Mouse (Mus musculus) NIH3T3 (cell line): ENCODE results near the gene Limch1.

Experiments used
- DNase-seq: peaks from one replicate; pipeline ENCODE4 v3.0.0-alpha.2; 2012; ENCODE audit warnings: low read depth

Limch1 gene

DNA sequence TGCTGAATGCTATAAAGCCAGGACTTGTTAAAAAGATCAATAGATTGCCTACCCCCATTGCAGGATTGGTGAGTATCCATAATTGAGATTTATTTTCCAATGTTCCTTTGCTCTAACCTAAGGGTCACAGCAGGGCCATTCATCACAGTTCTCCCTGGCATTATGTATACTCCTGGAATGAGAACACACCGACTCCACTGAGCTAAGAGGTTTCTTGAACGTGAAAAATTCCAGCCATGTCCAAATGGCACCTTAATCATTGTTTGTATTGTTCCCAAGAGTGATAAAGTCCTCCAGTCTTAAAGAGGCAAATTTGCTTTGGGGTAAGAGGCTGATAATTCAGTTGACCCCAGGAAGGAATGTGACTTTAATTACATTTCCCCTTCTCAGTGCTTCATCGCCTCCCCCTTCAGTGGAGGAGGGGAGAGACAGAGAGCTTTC lies 136.3 kb downstream of the Limch1 start:
- DNase-seq, result no peak

DNA sequence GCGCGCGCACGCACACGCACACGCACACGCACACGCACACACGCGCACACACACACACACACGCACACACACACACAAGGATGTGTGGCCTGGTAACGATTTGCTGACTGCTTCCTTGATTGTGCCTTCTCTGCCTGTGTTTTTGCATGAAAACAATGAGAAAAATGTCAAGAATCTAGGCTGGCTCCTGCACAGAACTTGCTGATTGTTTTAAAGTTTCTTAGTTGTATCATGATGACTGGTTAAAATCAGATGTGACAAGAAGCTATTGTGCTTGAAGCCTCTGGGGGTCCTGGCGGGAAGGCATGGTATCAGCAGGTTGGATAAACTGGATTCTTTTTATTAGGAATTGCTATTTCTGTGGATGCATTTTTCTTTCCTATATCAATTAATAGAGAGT lies 137.1 kb downstream of the Limch1 start:
- no peak for DNase-seq

GRCm38 (mm10) chr5:66884505-66884904 lies 138.9 kb downstream of the Limch1 start:
- no peak for DNase-seq

GRCm38 (mm10) chr5:66886410-66887120 lies 140.9 kb downstream of the Limch1 start:
- no peak for DNase-seq

DNA sequence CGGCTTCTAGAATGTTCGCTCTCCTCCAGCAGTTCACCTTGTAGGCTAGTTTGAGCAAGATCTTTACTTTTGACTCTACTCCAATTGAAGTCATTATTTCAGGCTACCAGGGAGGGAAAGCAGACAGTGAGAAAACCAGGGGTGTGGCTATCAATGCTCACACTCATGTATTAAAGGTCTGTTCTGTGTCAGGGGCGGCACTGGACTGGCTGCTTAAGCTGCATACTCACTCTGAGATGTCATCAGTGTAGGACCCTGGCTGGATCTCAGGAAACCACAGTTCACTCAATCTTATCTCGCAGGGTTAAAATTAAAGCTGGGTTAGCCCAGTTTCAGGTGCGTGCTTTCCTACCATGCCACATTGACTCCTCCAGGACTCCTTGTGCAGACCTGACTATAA lies 142.4 kb downstream of the Limch1 start:
- DNase-seq, result no peak

DNA sequence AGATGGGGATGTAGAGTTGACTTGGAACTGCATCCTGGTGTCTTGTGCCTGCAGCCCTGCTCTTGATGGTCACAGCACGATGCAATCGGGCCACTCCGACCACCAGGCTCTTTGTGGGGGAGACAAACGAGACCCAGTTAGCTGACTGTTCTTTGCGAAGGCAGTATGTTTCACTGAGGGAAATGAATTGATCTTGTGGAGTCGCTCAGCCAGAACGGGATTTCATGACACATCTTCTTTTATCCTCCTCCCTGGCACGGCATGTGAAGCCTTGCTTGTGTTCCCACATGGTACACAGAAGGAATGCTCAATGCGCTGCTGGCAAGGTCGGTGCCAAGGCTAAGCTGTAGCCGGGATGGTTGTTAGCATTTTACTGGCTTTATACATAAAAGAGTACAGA lies 143.7 kb downstream of the Limch1 start:
- no peak for DNase-seq

- no peak for DNase-seq
These were observed 150.0 kb downstream of the Limch1 start for GRCm38 (mm10) chr5:66895440-66896120.

GRCm38 (mm10) chr5:66897584-66897983 lies 152.0 kb downstream of the Limch1 start:
- no peak for DNase-seq

GRCm38 (mm10) chr5:66898252-66898651 lies 152.6 kb downstream of the Limch1 start:
- no peak for DNase-seq

DNA sequence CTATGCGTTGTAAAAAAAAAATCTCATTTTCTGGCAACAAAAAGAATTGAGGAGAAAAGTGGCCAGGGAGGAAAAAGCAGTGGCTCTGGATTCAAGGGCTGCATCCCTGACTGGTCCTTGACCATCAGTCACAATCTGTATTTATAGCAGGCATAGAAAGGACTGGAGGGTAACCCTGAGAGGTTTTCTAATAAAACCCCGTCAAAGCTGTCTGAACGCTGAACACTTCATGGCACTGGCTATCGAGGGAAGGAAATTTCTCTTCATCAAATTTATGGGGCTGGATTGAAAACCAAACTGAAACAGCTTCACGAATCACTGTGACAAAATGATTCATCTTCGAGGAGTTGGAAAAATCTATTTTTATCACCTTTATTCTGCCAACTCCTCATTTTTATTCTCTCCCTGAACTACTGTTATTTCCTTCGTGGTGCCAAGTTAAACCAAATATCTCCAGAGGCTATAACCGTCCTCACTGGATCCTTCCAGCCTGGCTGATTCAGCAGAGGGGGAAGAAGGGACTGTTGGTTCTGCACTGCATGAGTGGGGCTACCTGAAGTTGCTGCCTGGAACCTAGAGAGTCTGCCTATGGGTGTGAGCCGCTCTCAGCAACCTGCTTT lies 153.3 kb downstream of the Limch1 start:
- DNase-seq, result no peak

- no peak for DNase-seq
These were observed 155.5 kb downstream of the Limch1 start for GRCm38 (mm10) chr5:66901116-66901515.

- DNase-seq, result no peak
These were observed 159.2 kb downstream of the Limch1 start for GRCm38 (mm10) chr5:66904835-66905234.

DNA sequence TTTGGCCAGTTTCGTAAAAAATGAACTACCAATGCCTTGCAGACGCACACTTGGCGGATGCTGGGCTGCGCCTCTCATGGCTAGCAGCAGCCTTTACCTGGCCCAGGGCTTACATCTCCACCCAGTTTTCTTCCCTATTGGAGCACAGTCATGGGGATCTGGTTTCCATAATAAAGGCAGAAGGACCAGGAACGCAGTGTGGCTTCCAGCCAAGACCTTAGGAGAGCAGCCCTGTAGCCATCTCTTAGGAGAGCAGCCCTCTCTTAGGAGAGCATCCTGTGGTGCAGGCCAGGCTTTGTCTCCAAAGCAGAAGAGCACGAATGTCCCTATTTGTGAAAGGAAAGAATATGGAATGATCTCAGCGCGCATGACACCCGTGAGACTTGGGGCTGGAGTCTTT lies 163.3 kb downstream of the Limch1 start:
- DNase-seq, result no peak

DNA sequence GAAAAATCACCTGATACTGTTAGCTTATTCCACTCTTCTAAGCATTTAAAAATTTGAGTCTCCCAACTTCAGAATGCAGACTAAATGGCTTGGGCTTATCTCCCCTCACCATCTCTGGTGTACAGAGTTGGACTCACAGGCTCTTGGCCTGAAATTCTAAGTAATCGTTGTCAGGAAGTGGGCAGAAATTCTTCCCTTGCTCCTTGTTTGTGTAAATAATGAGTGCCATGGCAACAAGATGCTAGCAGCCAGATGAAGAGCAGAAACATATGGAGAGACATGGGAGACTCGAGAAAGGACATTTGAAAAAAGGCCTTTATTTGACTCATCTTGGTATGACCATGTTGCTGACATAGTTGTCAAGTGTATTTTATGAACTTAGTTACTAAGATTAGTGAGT lies 164.3 kb downstream of the Limch1 start:
- DNase-seq, result no peak

- DNase-seq, result no peak
These were observed 165.0 kb downstream of the Limch1 start for GRCm38 (mm10) chr5:66910610-66911009.

- peak; percentile 7 for DNase-seq
These were observed 165.4 kb downstream of the Limch1 start for GRCm38 (mm10) chr5:66911068-66911467.

- DNase-seq, result no peak
These were observed 168.2 kb downstream of the Limch1 start for GRCm38 (mm10) chr5:66913791-66914190.

DNA sequence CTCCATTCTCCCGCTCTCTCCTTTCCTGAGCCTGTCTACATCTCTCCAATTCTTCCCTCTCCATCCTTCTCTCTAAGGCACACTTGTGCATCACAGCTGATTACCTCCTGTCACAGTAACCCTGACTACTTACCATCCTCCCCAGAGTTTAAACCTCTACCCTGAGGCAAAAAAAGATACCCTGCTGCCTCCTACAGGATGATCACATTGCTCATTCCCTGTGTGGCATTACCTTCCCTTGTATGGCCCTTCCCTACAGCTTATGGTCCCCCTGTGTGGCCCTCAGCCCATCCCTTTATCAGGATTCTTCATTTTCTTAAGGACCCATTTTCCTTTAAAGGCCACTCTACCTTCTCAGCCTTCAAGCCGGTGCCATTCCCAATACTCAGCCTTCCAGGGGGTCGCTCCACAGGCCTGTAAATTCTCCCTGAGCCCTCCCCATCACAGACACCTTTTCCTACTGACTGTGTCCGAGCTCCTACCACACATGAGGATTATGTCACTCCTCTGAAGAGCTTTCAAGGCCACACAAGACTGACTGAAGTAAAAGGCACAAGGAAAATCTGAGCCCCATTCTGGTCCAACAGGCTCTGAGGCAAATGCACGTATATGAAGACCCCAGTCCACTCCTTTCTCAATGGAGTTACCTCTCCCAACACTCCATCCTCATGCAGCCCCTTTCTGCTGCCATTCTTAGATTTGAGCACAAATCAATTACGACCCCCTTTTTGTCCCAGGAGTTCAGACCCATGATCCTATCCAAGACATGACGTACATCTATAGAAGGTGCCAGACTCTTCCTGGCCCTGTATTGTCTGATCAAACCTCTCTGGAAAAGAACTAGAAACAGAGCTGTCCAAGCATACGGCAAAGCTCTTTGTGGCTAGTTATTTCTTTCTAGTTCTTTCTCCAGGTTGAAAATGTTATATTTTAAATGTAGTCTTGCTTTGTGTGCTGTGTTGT lies 172.0 kb downstream of the Limch1 start:
- DNase-seq, result no peak

- no peak for DNase-seq
These were observed 173.0 kb downstream of the Limch1 start for GRCm38 (mm10) chr5:66918316-66919305.

DNA sequence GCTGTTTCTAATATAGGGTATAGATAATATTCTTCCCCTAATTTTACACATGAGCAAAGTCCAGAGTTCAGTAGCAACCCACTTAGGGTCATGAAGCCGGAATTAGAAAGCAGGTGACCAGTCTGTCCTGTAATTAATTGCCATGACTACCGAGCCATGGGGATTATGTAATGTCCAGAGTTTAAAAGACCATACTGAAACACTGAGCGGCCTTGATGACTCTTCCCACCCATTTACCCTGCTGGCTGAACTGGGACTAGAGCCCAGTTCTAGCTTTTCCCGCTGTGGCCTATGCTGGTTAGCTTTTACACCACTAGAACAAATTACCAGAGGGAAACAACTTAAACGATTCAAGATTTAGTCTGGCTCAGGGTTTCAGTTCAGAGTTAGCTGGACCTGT lies 177.0 kb downstream of the Limch1 start:
- no peak for DNase-seq

- DNase-seq, result no peak
These were observed 183.7 kb downstream of the Limch1 start for GRCm38 (mm10) chr5:66929291-66929690.
